Mouse (Mus musculus) ES-Bruce4 (cell line): Measurements from ENCODE around the gene Cand2.

Experiments used
- CTCF ChIP-seq: IDR thresholded peaks from one replicate; pipeline ENCODE4 v1.8.1; 2011; ENCODE audit warnings: low read depth, low read length
- POLR2A ChIP-seq: IDR thresholded peaks from one replicate; pipeline ENCODE4 v1.8.1; 2011; ENCODE audit warnings: low read length; ENCODE audit not compliant: insufficient read depth

GRCm38 (mm10) chr6:115808488-115809231, 34.3 kb downstream of the Cand2 start, which contains the start of gene Rpl32:
- TF ChIP-seq POLR2A (peak; percentile 55), CTCF (no peak)
